Mouse (Mus musculus) liver, adult 2 months (tissue): ENCODE data around the gene R3hcc1l.

Source experiments
- CTCF ChIP-seq: fragments of 200-500 bp; IDR thresholded peaks from 2 replicates; pipeline ENCODE4 v1.5.1; 2011; ENCODE audit warnings: low read depth, low read length, control low read depth
- POLR2A ChIP-seq: fragments of 200-500 bp; IDR thresholded peaks from 2 replicates; pipeline ENCODE4 v1.6.1; 2011; ENCODE audit warnings: low read length, control low read depth; ENCODE audit not compliant: insufficient read depth; ENCODE audit errors: extremely low read depth

GRCm38 (mm10) chr19:42636631-42637030, 118.1 kb downstream of the R3hcc1l start:
- TF ChIP-seq CTCF (no peak), POLR2A (no peak)
